Mouse (Mus musculus) layer of hippocampus, adult 9-11 months (tissue): ENCODE results near the gene Zbtb7b.

Experiments used
- DNase-seq: peaks from one replicate; pipeline ENCODE4 v3.0.0; 2022

Gene Zbtb7b

GRCm38 (mm10) chr3:89388901-89389740, 5.5 kb downstream of the Zbtb7b start:
- no peak for DNase-seq

GRCm38 (mm10) chr3:89388134-89388881, 6.3 kb downstream of the Zbtb7b start:
- DNase-seq = peak; percentile 69

GRCm38 (mm10) chr3:89387632-89388031, 6.9 kb downstream of the Zbtb7b start:
- no peak for DNase-seq

GRCm38 (mm10) chr3:89386438-89387420, 7.8 kb downstream of the Zbtb7b start:
- no peak for DNase-seq

GRCm38 (mm10) chr3:89385451-89385850, 9.1 kb downstream of the Zbtb7b start:
- no peak for DNase-seq

GRCm38 (mm10) chr3:89384331-89385076, 10.1 kb downstream of the Zbtb7b start:
- DNase-seq = no peak

- no peak for DNase-seq
These were observed 10.8 kb downstream of the Zbtb7b start for GRCm38 (mm10) chr3:89383651-89384255.

GRCm38 (mm10) chr3:89382950-89383349, 11.6 kb downstream of the Zbtb7b start:
- DNase-seq = no peak

- DNase-seq = no peak
These were observed 12.3 kb downstream of the Zbtb7b start for GRCm38 (mm10) chr3:89382033-89382882.

GRCm38 (mm10) chr3:89381233-89381632, 13.3 kb downstream of the Zbtb7b start:
- no peak for DNase-seq

GRCm38 (mm10) chr3:89380711-89381110, 13.9 kb downstream of the Zbtb7b start:
- no peak for DNase-seq

- DNase-seq = no peak
These were observed 14.3 kb downstream of the Zbtb7b start for GRCm38 (mm10) chr3:89380291-89380690.

- no peak for DNase-seq
These were observed 15.0 kb downstream of the Zbtb7b start for GRCm38 (mm10) chr3:89379388-89380131.

- DNase-seq = no peak
These were observed 16.0 kb downstream of the Zbtb7b start for GRCm38 (mm10) chr3:89378394-89379067.

GRCm38 (mm10) chr3:89377831-89378230, 16.7 kb downstream of the Zbtb7b start:
- no peak for DNase-seq

GRCm38 (mm10) chr3:89373581-89374231, 20.9 kb downstream of the Zbtb7b start:
- no peak for DNase-seq

- no peak for DNase-seq
These were observed 27.2 kb downstream of the Zbtb7b start for GRCm38 (mm10) chr3:89367338-89367737.

GRCm38 (mm10) chr3:89365486-89366414, 28.8 kb downstream of the Zbtb7b start:
- DNase-seq = no peak
